Mouse (Mus musculus) midbrain, postnatal 0 days (tissue): ENCODE measurements around the gene Rapgef3. TPM values are rescaled to one million over a fixed set of nuclear protein-coding genes. Genes with fewer than 3 reads are reported as not detected.

Experiments
- ATAC-seq: fragments of 200-750 bp; cut with Nextera tagmentation; 2 replicates; pipeline ENCODE4 v1.8.0; 2017; ENCODE audit warnings: moderate number of reproducible peaks, mild to moderate bottlenecking, moderate TSS enrichment, moderate library complexity; ENCODE audit not compliant: low FRiP score
- DNase-seq: peaks from one replicate; pipeline ENCODE4 v3.0.0-alpha.2; 2015; ENCODE audit warnings: low spot score
- H3K27ac ChIP-seq: fragments of 300-500 bp; sonication (generic); 2 replicates; pipeline ENCODE4 v1.5.1; 2014; ENCODE audit warnings: low read depth, mild to moderate bottlenecking, low read length, mixed read lengths
- H3K27me3 ChIP-seq: fragments of 300-500 bp; sonication (generic); 2 replicates; pipeline ENCODE4 v1.6.1; 2014; ENCODE audit warnings: low read length, control low read depth, mixed read lengths; ENCODE audit not compliant: insufficient read depth
- H3K36me3 ChIP-seq: fragments of 300-500 bp; sonication (generic); 2 replicates; pipeline ENCODE4 v1.6.1; 2014; ENCODE audit warnings: low read length, control low read depth, mixed read lengths; ENCODE audit not compliant: insufficient read depth
- H3K4me1 ChIP-seq: fragments of 300-500 bp; sonication (generic); 2 replicates; pipeline ENCODE4 v1.6.1; 2014; ENCODE audit warnings: mild to moderate bottlenecking, control low read depth, antibody characterized with exemption, low read length, mixed read lengths; ENCODE audit not compliant: insufficient read depth
- H3K4me2 ChIP-seq: fragments of 300-500 bp; sonication (generic); 2 replicates; pipeline ENCODE4 v1.6.1; 2014; ENCODE audit warnings: low read depth, mild to moderate bottlenecking, low read length, mixed read lengths; ENCODE audit not compliant: poor library complexity, severe bottlenecking
- H3K4me3 ChIP-seq: fragments of 300-500 bp; sonication (generic); 2 replicates; pipeline ENCODE4 v1.5.1; 2014; ENCODE audit warnings: low read depth, mild to moderate bottlenecking, low read length, moderate library complexity
- H3K9ac ChIP-seq: fragments of 300-500 bp; sonication (generic); replicated peaks from 2 replicates; pipeline ENCODE4 v1.6.1; 2014; ENCODE audit warnings: mild to moderate bottlenecking, low read length, moderate library complexity, mixed read lengths; ENCODE audit not compliant: poor library complexity, severe bottlenecking
- H3K9me3 ChIP-seq: fragments of 300-500 bp; sonication (generic); 2 replicates; pipeline ENCODE4 v1.6.1; 2016; ENCODE audit warnings: low read length, control low read depth
- CTCF ChIP-seq: IDR thresholded peaks from 2 replicates; pipeline ENCODE4 v1.5.1; 2016; ENCODE audit warnings: antibody characterized with exemption, mild to moderate bottlenecking
- WGBS: fragments of 180-500 bp; shearing (Covaris S2); extraction: QIAGEN DNeasy Blood & Tissue Kit; methylation state at CpG from one replicate; pipeline ENCODE4 v1.1.7; 2014; 5-methylcytosine and 5-hydroxymethylcytosine counted together
- polyA plus RNA-seq: library from polyadenylated mRNA; unstranded; fragments of >200 nt; fragmentation: Nextera tagmentation; extraction: Ambion mirVana; gene quantifications from 2 replicates; pipeline ENCODE4 v1.2.1, GENCODE M21; 2015
- total RNA-seq: library from RNA; depleted of rRNA; stranded (reverse); fragments of >200 nt; gene quantifications from 2 replicates; pipeline ENCODE4 v1.2.3, GENCODE M21; 2014

The Rapgef3 gene
- total and polyA plus RNA-seq, 2 experiments from 2014 or later: 16.5 to 34.9 TPM

- Histone ChIP-seq H3K27ac (no peak overlapping the region), H3K9me3 (no peaks in the 10 kb centered on the region), H3K27me3 (no peaks in the 10 kb centered on the region), H3K36me3 (no peaks in the 10 kb centered on the region), H3K4me2 (no peak overlapping the region), H3K4me1 (no peaks in the 10 kb centered on the region), H3K4me3 (no peak overlapping the region), H3K9ac (no peak overlapping the region)
- ATAC-seq (no peak), DNase-seq (no peak)
- WGBS: 95% methylated on average over 11 of the region's 11 CpGs
- TF ChIP-seq CTCF: no peak
These were observed 35.8 kb downstream of the Rapgef3 start for GRCm38 (mm10) chr15:97731988-97732387.

- H3K4me1 ChIP-seq: no peaks in the 10 kb centered on the region
- TF ChIP-seq CTCF: no peak
- no peak for ATAC-seq
- WGBS: 93% methylated on average over 8 of the region's 8 CpGs
- no peaks in the 10 kb centered on the region for H3K36me3 ChIP-seq
- no peak within 1 kb of the TSS for H3K4me3 ChIP-seq
- no peaks in the 10 kb centered on the region for H3K9me3 ChIP-seq
- H3K27me3 ChIP-seq: no peaks in the 10 kb centered on the region
- no peak for DNase-seq
- H3K27ac ChIP-seq: no peak within 1 kb of the TSS
- no peak within 1 kb of the TSS for H3K4me2 ChIP-seq
- no peak within 1 kb of the TSS for H3K9ac ChIP-seq
These were observed 36.7 kb downstream of the Rapgef3 start, which contains the start of gene Endou for GRCm38 (mm10) chr15:97731111-97731510. Endou (minus strand) TSS chr15:97731339.

- no peak overlapping the region for H3K27ac ChIP-seq
- H3K9me3 ChIP-seq: no peaks in the 10 kb centered on the region
- WGBS: 69% methylated on average over 6 of the region's 6 CpGs
- DNase-seq (no peak), ATAC-seq (no peak)
- H3K4me1 ChIP-seq: no peaks in the 10 kb centered on the region
- H3K9ac ChIP-seq: no peak overlapping the region
- no peak overlapping the region for H3K4me2 ChIP-seq
- H3K4me3 ChIP-seq: no peak overlapping the region
- H3K36me3 ChIP-seq: no peaks in the 10 kb centered on the region
- H3K27me3 ChIP-seq: no peaks in the 10 kb centered on the region
- TF ChIP-seq CTCF: no peak
These were observed 37.4 kb downstream of the Rapgef3 start for GRCm38 (mm10) chr15:97730365-97730764.

GRCm38 (mm10) chr15:97728804-97729203 is 39.0 kb downstream of the Rapgef3 start:
- Histone ChIP-seq H3K36me3 (no peaks in the 10 kb centered on the region), H3K9me3 (no peaks in the 10 kb centered on the region), H3K27ac (no peak overlapping the region), H3K4me2 (no peak overlapping the region), H3K4me3 (no peak overlapping the region), H3K4me1 (no peaks in the 10 kb centered on the region), H3K9ac (no peak overlapping the region), H3K27me3 (no peaks in the 10 kb centered on the region)
- TF ChIP-seq CTCF: no peak
- WGBS: 53% methylated on average over 7 of the region's 7 CpGs
- DNase-seq (peak; percentile 60), ATAC-seq (no peak)

- Histone ChIP-seq H3K4me3 (no peak overlapping the region), H3K4me2 (no peak overlapping the region), H3K36me3 (no peaks in the 10 kb centered on the region), H3K27ac (no peak overlapping the region), H3K9ac (no peak overlapping the region), H3K27me3 (no peaks in the 10 kb centered on the region), H3K9me3 (no peaks in the 10 kb centered on the region), H3K4me1 (no peaks in the 10 kb centered on the region)
- WGBS: 91% methylated on average over 11 of the region's 11 CpGs
- TF ChIP-seq CTCF: no peak
- ATAC-seq (no peak), DNase-seq (no peak)
These were observed 39.4 kb downstream of the Rapgef3 start for GRCm38 (mm10) chr15:97728394-97728793.

- ATAC-seq: no peak
- no peaks in the 10 kb centered on the region for H3K27me3 ChIP-seq
- no peaks in the 10 kb centered on the region for H3K4me1 ChIP-seq
- TF ChIP-seq CTCF: no peak
- WGBS: 73% methylated on average over 5 of the region's 5 CpGs
- H3K36me3 ChIP-seq: no peaks in the 10 kb centered on the region
- no peak overlapping the region for H3K4me2 ChIP-seq
- DNase-seq: no peak
- no peak overlapping the region for H3K27ac ChIP-seq
- H3K9me3 ChIP-seq: no peaks in the 10 kb centered on the region
- H3K9ac ChIP-seq: no peak overlapping the region
- H3K4me3 ChIP-seq: no peak overlapping the region
These were observed 40.3 kb downstream of the Rapgef3 start for GRCm38 (mm10) chr15:97727520-97727919.
